8 mouse cellular contexts compared by ENCODE assay signal in genomic region chr12:73998128-73998456, GRCm38 (mm10). TPM values are rescaled to one million over a fixed set of nuclear protein-coding genes. Genes with fewer than 3 reads are reported as not detected.
DNase-seq lines count a peak whose midpoint lies in the region; ATAC-seq and TF ChIP-seq lines count a peak whose summit lies in the region.

No protein-coding gene starts in this region.

- ATAC-seq in heart, postnatal 0 days (ENCODE audit: insufficient read depth, low read depth): no peak
- no peak for ATAC-seq in forebrain, embryonic 16.5 days
- no peak for ATAC-seq in liver, postnatal 0 days

- no peak overlapping the region for H3K27ac ChIP-seq in heart, postnatal 0 days (ENCODE audit: low read depth)
- H3K27ac ChIP-seq in forebrain, embryonic 16.5 days (ENCODE audit: low read length): peak overlapping the region; percentile 48
- no peak overlapping the region for H3K27ac ChIP-seq in liver, postnatal 0 days (ENCODE audit: low read depth)
- no peak overlapping the region for H3K27ac ChIP-seq in gastrocnemius, adult 2 months

- TF ChIP-seq CTCF in heart, postnatal 0 days (IDR thresholded peaks at IDR 0.05; ENCODE audit: low read depth): no peak
- TF ChIP-seq CTCF in liver, postnatal 0 days (IDR thresholded peaks at IDR 0.05; ENCODE audit: low read depth): no peak
- TF ChIP-seq CTCF in gastrocnemius, adult 2 months (IDR thresholded peaks at IDR 0.05): no peak

- H3K9me3 ChIP-seq in heart, postnatal 0 days (replicated peaks; ENCODE audit: control insufficient read depth, low read length): no peaks in the 10 kb centered on the region
- H3K9me3 ChIP-seq in forebrain, embryonic 16.5 days (ENCODE audit: control insufficient read depth, low read length): no peaks in the 10 kb centered on the region
- H3K9me3 ChIP-seq in liver, postnatal 0 days (ENCODE audit: low read length): no peaks in the 10 kb centered on the region

- peak overlapping the region; percentile 87 for H3K4me2 ChIP-seq in heart, postnatal 0 days (ENCODE audit: low read depth, low read length)
- peak overlapping the region; percentile 59 for H3K4me2 ChIP-seq in forebrain, embryonic 16.5 days (ENCODE audit: low read length)
- H3K4me2 ChIP-seq in liver, postnatal 0 days (ENCODE audit: low read depth, low read length): peak overlapping the region; percentile 64; the same call in 1 of the 2 replicates

- TF ChIP-seq EP300 in heart, postnatal 0 days (IDR thresholded peaks at IDR 0.05; ENCODE audit: low read depth): no peak
- TF ChIP-seq EP300 in liver, postnatal 0 days (IDR thresholded peaks at IDR 0.05; ENCODE audit: low read depth): no peak

- no peak for DNase-seq in heart, postnatal 0 days (ENCODE audit: low spot score)
- no peak for DNase-seq in heart, postnatal 4 days
- DNase-seq in ZHBTc4 (ENCODE audit: low read depth, low spot score): peak; percentile 17
- no peak for DNase-seq in liver, postnatal 0 days
- DNase-seq in thymus, postnatal 25 days: no peak
- DNase-seq in B cell, adult 2 months: no peak
- DNase-seq in gastrocnemius, adult 2 months: no peak

- 49% methylated on average over 5 of the region's 5 CpGs for WGBS in heart, postnatal 0 days
- WGBS in forebrain, embryonic 16.5 days: 27% methylated on average over 5 of the region's 5 CpGs
- WGBS in liver, postnatal 0 days (ENCODE audit: insufficient replicate concordance): 39% methylated on average over 5 of the region's 5 CpGs

- H3K9ac ChIP-seq in heart, postnatal 0 days (replicated peaks; ENCODE audit: low read depth, low read length): no peak overlapping the region
- peak overlapping the region; percentile 95 for H3K9ac ChIP-seq in forebrain, embryonic 16.5 days (replicated peaks; ENCODE audit: low read depth, low read length)
- no peak overlapping the region for H3K9ac ChIP-seq in liver, postnatal 0 days (replicated peaks)

- peaks cover 39% of the 10 kb centered on the region for H3K27me3 ChIP-seq in heart, postnatal 0 days (ENCODE audit: control insufficient read depth, insufficient read depth, low read length)
- no peaks in the 10 kb centered on the region; the same call in 1 of the 2 replicates for H3K27me3 ChIP-seq in forebrain, embryonic 16.5 days (replicated peaks; ENCODE audit: control insufficient read depth, insufficient read depth, low read length)
- peaks cover 35% of the 10 kb centered on the region for H3K27me3 ChIP-seq in liver, postnatal 0 days (ENCODE audit: insufficient read depth, low read length)

- H3K4me3 ChIP-seq in heart, postnatal 0 days (ENCODE audit: low read depth, low read length): peak overlapping the region; percentile 53
- H3K4me3 ChIP-seq in forebrain, embryonic 16.5 days (replicated peaks; ENCODE audit: low read length): peak overlapping the region; percentile 63
- H3K4me3 ChIP-seq in liver, postnatal 0 days (ENCODE audit: low read depth, low read length): peak overlapping the region; percentile 32; the same call in 1 of the 2 replicates
- H3K4me3 ChIP-seq in gastrocnemius, adult 2 months: no peak overlapping the region

- peaks cover 3% of the 10 kb centered on the region; the same call in 1 of the 2 replicates for H3K4me1 ChIP-seq in heart, postnatal 0 days (ENCODE audit: control insufficient read depth, insufficient read depth)
- peaks cover 14% of the 10 kb centered on the region for H3K4me1 ChIP-seq in forebrain, embryonic 16.5 days (replicated peaks; ENCODE audit: control insufficient read depth, insufficient read depth, low read length)
- H3K4me1 ChIP-seq in liver, postnatal 0 days (ENCODE audit: insufficient read depth): 0 out of 2 replicates have a peak, but pooled peaks cover 4% of the 10 kb centered on the region

- H3K36me3 ChIP-seq in heart, postnatal 0 days (replicated peaks; ENCODE audit: control insufficient read depth, insufficient read depth, low read length): no peaks in the 10 kb centered on the region
- H3K36me3 ChIP-seq in forebrain, embryonic 16.5 days (ENCODE audit: control insufficient read depth, insufficient read depth): no peaks in the 10 kb centered on the region
- no peaks in the 10 kb centered on the region for H3K36me3 ChIP-seq in liver, postnatal 0 days (replicated peaks; ENCODE audit: insufficient read depth, low read length)

- intact Hi-C loops in gastrocnemius, adult 2 months (cut with DNase I): no loop called here

RNA-seq across cellular contexts. Expression of gene Syt16, which starts 0.6 kb away (rescaled TPM):
- total RNA-seq in heart, postnatal 0 days (2014; rRNA removed; ENCODE audit: low replicate concordance): 0.80 TPM in 1 of 2 replicates, not detected in the other
- 0.04 TPM in 1 of 2 replicates, not detected in the other for polyA plus RNA-seq in heart, postnatal 0 days (2015; fragmentation: Nextera tagmentation; extraction: Ambion mirVana)
- under 1 TPM in 1 of 2 experiments, not detected in 1; 0.05 TPM for total RNA-seq in heart, postnatal 4 days (2021)
- 80.6 and 81.0 TPM in 2 replicates for polyA plus RNA-seq in forebrain, embryonic 16.5 days (2015; fragmentation: Nextera tagmentation; extraction: Ambion mirVana)
- polyA plus RNA-seq in liver, postnatal 0 days (2015; fragmentation: Nextera tagmentation; extraction: Ambion mirVana): not detected in 2 replicates
- total RNA-seq in gastrocnemius, adult 2 months (2021): not detected

RNA-seq across cellular contexts. Expression of gene Snapc1, which starts 33.8 kb away (rescaled TPM):
- total RNA-seq in heart, postnatal 0 days (2014; rRNA removed; ENCODE audit: low replicate concordance): 2.1 and 4.1 TPM in 2 replicates
- polyA plus RNA-seq in heart, postnatal 0 days (2015; fragmentation: Nextera tagmentation; extraction: Ambion mirVana): 8.5 and 10.3 TPM in 2 replicates
- 10 to 100 TPM; 10.7 to 11.2 TPM for total RNA-seq in heart, postnatal 4 days (2021)
- 42.4 and 43.9 TPM in 2 replicates for polyA plus RNA-seq in forebrain, embryonic 16.5 days (2015; fragmentation: Nextera tagmentation; extraction: Ambion mirVana)
- 3.3 and 3.6 TPM in 2 replicates for polyA plus RNA-seq in liver, postnatal 0 days (2015; fragmentation: Nextera tagmentation; extraction: Ambion mirVana)
- total RNA-seq in gastrocnemius, adult 2 months (2021): 1 to 10 TPM; 3.9 to 8.8 TPM
